Mouse (Mus musculus): ENCODE results near the gene Slc47a1. TPM values are rescaled to one million over a fixed set of nuclear protein-coding genes. Genes with fewer than 3 reads are reported as not detected.
A peak's percentile ranks its signal among the peaks of the same experiment; 100 is the strongest.

Slc47a1 gene
- polyA plus RNA-seq, 1 experiment from 2014 or later: 3.8 TPM

DNA sequence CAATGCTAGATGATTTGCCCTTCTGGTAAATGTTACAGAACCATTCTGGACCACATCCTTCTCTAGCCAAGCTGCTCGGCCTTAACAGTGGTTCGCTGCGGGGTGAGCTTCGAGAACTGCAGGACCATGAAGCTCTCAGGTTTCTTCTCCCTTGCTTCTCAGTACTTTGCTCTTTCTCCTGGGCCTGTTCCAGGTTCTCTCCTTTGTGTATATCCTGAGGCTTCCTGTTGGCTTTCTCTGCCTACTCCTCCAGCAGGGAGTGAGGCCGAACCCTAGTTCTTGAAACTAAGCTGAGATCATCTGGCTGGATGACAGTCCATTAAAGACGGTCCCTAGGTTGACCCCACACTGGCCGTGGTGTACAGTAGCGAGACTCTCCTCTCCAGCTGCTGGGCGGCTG, 21.5 kb downstream of the Slc47a1 start:
- WGBS: 61% methylated on average over 9 of the region's 9 CpGs
- no peak overlapping the region for H3K4me3 ChIP-seq (replicated peaks; ENCODE audit: low read length)
- no peaks in the 10 kb centered on the region for H3K27me3 ChIP-seq (ENCODE audit: control insufficient read depth, insufficient read depth, low read length)
- no peaks in the 10 kb centered on the region for H3K4me1 ChIP-seq (ENCODE audit: control insufficient read depth, insufficient read depth, low read length)
- H3K9ac ChIP-seq (ENCODE audit: low read length): no peak overlapping the region
- ATAC-seq (ENCODE audit: insufficient read depth, low FRiP score): no peak
- no peak overlapping the region for H3K27ac ChIP-seq (ENCODE audit: low read length)
- no peak overlapping the region for H3K4me2 ChIP-seq (ENCODE audit: low read depth, low read length)
- H3K9me3 ChIP-seq (replicated peaks; ENCODE audit: control insufficient read depth, low read length): no peaks in the 10 kb centered on the region
- H3K36me3 ChIP-seq (ENCODE audit: control insufficient read depth, insufficient read depth, low read length): no peaks in the 10 kb centered on the region

DNA sequence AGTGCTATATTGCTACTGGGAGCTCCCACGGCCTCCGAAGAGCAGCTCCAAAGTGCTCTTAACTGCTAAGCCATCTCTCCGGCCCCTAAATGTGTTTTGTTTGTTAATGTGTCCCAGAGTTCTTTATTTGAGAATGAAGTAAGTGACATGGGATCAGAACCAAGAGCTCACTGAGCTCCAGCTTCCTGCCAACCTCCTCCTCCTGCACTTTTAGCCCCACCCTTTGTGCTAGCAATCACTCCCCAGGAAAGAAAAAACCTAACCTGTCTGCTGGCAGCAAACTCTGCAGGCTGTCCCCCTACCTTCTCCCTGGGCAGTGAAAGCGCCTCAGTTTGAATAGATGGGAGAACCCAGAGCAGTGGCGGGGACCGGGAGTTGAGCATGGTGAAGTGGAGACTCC, 22.0 kb downstream of the Slc47a1 start:
- H3K36me3 ChIP-seq (ENCODE audit: control insufficient read depth, insufficient read depth, low read length): no peaks in the 10 kb centered on the region
- no peaks in the 10 kb centered on the region for H3K27me3 ChIP-seq (ENCODE audit: control insufficient read depth, insufficient read depth, low read length)
- no peaks in the 10 kb centered on the region for H3K4me1 ChIP-seq (ENCODE audit: control insufficient read depth, insufficient read depth, low read length)
- WGBS: 59% methylated on average over 6 of the region's 6 CpGs
- no peak overlapping the region for H3K4me3 ChIP-seq (replicated peaks; ENCODE audit: low read length)
- H3K27ac ChIP-seq (ENCODE audit: low read length): no peak overlapping the region
- no peak for ATAC-seq (ENCODE audit: insufficient read depth, low FRiP score)
- H3K9me3 ChIP-seq (replicated peaks; ENCODE audit: control insufficient read depth, low read length): no peaks in the 10 kb centered on the region
- no peak overlapping the region for H3K4me2 ChIP-seq (ENCODE audit: low read depth, low read length)
- no peak overlapping the region for H3K9ac ChIP-seq (ENCODE audit: low read length)

DNA sequence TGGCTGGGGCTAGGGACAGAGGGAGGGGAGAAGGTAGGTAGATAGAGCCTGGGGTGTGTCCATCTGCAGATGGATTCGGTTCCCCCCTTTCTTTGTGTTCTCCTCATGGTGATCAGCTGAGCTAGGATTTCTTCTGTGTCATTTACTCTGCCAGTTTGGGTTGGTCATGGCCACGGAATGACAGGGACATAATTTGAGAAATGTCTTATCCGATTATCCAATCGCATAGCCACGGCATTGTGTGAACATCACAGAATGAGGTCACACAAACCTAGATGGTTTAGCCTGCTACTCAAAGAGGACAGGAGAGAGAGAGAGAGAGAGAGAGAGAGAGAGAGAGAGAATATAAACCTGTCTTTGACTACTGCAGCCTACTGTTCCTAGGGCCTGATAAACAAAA, 22.8 kb downstream of the Slc47a1 start:
- Histone ChIP-seq H3K27me3 (ENCODE audit: control insufficient read depth, insufficient read depth, low read length) (no peaks in the 10 kb centered on the region), H3K9me3 (replicated peaks; ENCODE audit: control insufficient read depth, low read length) (no peaks in the 10 kb centered on the region), H3K27ac (ENCODE audit: low read length) (no peak overlapping the region), H3K4me3 (replicated peaks; ENCODE audit: low read length) (no peak overlapping the region), H3K4me1 (ENCODE audit: control insufficient read depth, insufficient read depth, low read length) (no peaks in the 10 kb centered on the region), H3K9ac (ENCODE audit: low read length) (no peak overlapping the region), H3K4me2 (ENCODE audit: low read depth, low read length) (no peak overlapping the region), H3K36me3 (ENCODE audit: control insufficient read depth, insufficient read depth, low read length) (no peaks in the 10 kb centered on the region)
- ATAC-seq (ENCODE audit: insufficient read depth, low FRiP score): no peak
- 82% methylated on average over 5 of the region's 5 CpGs for WGBS

DNA sequence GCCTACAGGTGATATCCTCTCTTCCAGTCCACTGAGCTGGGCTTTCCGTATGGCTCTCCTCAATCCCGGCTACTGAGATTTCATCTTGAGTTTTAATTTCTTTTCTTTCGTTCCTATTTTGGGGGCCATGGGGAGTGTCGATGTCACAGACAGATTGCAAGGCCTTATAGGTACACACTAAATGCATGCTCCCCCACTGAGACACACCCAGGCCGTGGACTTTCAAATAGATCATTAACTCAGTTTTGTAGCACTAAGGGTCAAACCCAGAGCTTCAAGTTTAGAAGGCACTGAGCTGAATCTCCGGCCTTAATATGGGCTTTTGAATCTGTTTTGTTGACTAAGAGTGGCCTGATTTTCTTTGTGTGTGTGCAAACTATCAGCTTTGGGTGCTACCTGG, 23.8 kb downstream of the Slc47a1 start:
- H3K27ac ChIP-seq (ENCODE audit: low read length): no peak overlapping the region
- H3K36me3 ChIP-seq (ENCODE audit: control insufficient read depth, insufficient read depth, low read length): no peaks in the 10 kb centered on the region
- H3K4me3 ChIP-seq (replicated peaks; ENCODE audit: low read length): no peak overlapping the region
- H3K9ac ChIP-seq (ENCODE audit: low read length): no peak overlapping the region
- no peak overlapping the region for H3K4me2 ChIP-seq (ENCODE audit: low read depth, low read length)
- WGBS: 68% methylated on average over 6 of the region's 6 CpGs
- no peaks in the 10 kb centered on the region for H3K9me3 ChIP-seq (replicated peaks; ENCODE audit: control insufficient read depth, low read length)
- no peak for ATAC-seq (ENCODE audit: insufficient read depth, low FRiP score)
- H3K27me3 ChIP-seq (ENCODE audit: control insufficient read depth, insufficient read depth, low read length): no peaks in the 10 kb centered on the region
- H3K4me1 ChIP-seq (ENCODE audit: control insufficient read depth, insufficient read depth, low read length): no peaks in the 10 kb centered on the region

DNA sequence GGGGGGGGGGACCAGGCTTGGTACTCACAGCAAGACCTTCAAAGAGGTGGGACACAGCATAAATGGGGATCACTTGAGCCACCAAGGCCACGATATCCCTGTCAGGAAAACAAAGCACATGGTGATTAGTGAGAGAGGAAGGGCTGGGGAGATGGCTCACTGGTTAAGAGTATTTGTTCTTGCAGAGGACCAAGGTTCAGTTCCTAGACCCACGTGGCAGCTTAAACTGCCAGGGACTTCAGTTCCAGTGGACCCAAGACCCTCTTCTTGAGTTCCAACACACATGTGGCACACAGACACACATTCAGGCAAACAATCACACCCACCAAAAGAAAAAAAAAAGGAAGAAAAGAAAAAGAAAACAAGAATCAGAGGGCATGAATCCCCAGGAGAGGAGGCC, 25.1 kb downstream of the Slc47a1 start:
- no peaks in the 10 kb centered on the region for H3K9me3 ChIP-seq (replicated peaks; ENCODE audit: control insufficient read depth, low read length)
- H3K27ac ChIP-seq (ENCODE audit: low read length): no peak overlapping the region

DNA sequence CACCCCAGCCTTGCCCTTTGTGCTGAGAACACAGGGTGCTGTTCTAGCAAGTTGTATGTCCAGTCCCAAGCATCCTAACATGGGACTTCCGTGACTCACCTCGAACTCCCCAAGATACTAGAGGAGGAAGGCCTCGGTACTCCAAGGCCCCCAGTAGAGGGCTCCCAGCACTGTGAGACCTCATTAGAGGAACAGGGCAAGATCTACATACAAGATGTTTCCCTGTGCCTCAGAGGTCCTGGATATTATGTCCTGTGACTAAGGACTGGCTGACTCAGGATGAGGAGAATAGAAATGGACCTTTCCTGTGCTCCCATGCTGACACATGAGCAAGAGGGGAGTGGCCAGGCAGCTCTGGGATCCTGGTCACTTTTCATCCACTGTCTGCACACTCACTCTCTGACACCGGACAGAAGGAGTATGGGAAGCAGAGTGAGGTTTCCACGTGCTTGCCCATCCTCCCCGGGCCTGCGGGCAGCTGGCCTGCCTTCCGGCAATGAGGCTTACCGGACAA, 25.9 kb downstream of the Slc47a1 start:
- no peak overlapping the region for H3K27ac ChIP-seq (ENCODE audit: low read length)
- H3K27me3 ChIP-seq (ENCODE audit: control insufficient read depth, insufficient read depth, low read length): no peaks in the 10 kb centered on the region
- ATAC-seq (ENCODE audit: insufficient read depth, low FRiP score): peak; percentile 32; the same call in 1 of the 2 replicates
- H3K4me3 ChIP-seq (replicated peaks; ENCODE audit: low read length): no peak overlapping the region
- no peak overlapping the region for H3K9ac ChIP-seq (ENCODE audit: low read length)
- no peaks in the 10 kb centered on the region for H3K9me3 ChIP-seq (replicated peaks; ENCODE audit: control insufficient read depth, low read length)
- H3K4me1 ChIP-seq (ENCODE audit: control insufficient read depth, insufficient read depth, low read length): no peaks in the 10 kb centered on the region
- no peak overlapping the region for H3K4me2 ChIP-seq (ENCODE audit: low read depth, low read length)
- 50% methylated on average over 9 of the region's 9 CpGs for WGBS
- H3K36me3 ChIP-seq (ENCODE audit: control insufficient read depth, insufficient read depth, low read length): no peaks in the 10 kb centered on the region

More for the DNA sequence above, 25.1 kb downstream of the Slc47a1 start:
- Histone ChIP-seq H3K4me3 (replicated peaks; ENCODE audit: low read length) (no peak overlapping the region), H3K4me2 (ENCODE audit: low read depth, low read length) (no peak overlapping the region), H3K27me3 (ENCODE audit: control insufficient read depth, insufficient read depth, low read length) (no peaks in the 10 kb centered on the region), H3K9ac (ENCODE audit: low read length) (no peak overlapping the region), H3K36me3 (ENCODE audit: control insufficient read depth, insufficient read depth, low read length) (no peaks in the 10 kb centered on the region), H3K4me1 (ENCODE audit: control insufficient read depth, insufficient read depth, low read length) (no peaks in the 10 kb centered on the region)
- 79% methylated on average over 2 of the region's 2 CpGs for WGBS
- ATAC-seq (ENCODE audit: insufficient read depth, low FRiP score): no peak

DNA sequence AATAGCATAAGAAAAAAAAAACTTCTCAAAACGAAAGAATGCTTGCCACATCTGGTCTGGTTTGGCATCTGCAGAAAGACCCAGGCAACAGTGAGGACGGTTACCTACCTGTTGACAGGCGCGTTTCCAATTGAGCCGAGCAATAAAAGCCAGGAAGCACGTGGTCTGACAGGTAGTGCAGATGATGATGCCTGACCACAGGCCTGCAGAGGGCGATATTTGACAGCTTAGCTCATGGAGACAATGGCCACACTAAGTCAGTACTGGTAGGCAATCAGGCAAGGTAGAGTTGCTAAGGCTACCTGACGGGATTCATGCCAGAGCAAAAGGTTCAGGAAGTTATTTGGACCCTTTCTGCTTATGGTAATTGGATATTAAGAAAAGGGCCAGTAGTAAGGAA, 28.8 kb downstream of the Slc47a1 start:
- 8% methylated on average over 8 of the region's 8 CpGs for WGBS
- no peaks in the 10 kb centered on the region for H3K9me3 ChIP-seq (replicated peaks; ENCODE audit: control insufficient read depth, low read length)
- H3K4me1 ChIP-seq (ENCODE audit: control insufficient read depth, insufficient read depth, low read length): no peaks in the 10 kb centered on the region
- no peak overlapping the region for H3K4me2 ChIP-seq (ENCODE audit: low read depth, low read length)
- no peak overlapping the region for H3K9ac ChIP-seq (ENCODE audit: low read length)
- H3K4me3 ChIP-seq (replicated peaks; ENCODE audit: low read length): no peak overlapping the region
- peak; percentile 81; the same call in 1 of the 2 replicates for ATAC-seq (ENCODE audit: insufficient read depth, low FRiP score)
- H3K36me3 ChIP-seq (ENCODE audit: control insufficient read depth, insufficient read depth, low read length): no peaks in the 10 kb centered on the region
- H3K27ac ChIP-seq (ENCODE audit: low read length): no peak overlapping the region
- no peaks in the 10 kb centered on the region for H3K27me3 ChIP-seq (ENCODE audit: control insufficient read depth, insufficient read depth, low read length)

DNA sequence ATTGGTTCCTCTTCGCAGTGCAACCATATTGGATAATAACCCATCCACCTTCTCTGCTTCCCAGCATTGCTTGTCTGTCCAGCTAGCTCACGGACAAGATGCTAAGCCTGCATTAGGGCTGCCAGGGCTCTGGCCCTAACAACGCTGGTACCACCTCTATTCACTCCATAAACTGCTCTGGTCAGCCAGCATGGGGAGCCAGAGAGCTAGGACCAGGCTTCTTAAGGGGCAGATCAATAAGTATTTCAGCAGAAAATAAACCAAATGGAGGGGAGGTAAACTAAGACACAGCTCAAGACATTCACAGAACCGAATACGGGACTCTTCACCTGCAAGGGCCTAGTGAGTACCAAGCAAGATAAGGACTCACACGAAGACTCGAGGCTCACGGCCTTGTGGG, 32.0 kb downstream of the Slc47a1 start:
- Histone ChIP-seq H3K9ac (ENCODE audit: low read length) (no peak overlapping the region), H3K27me3 (ENCODE audit: control insufficient read depth, insufficient read depth, low read length) (peaks cover 25% of the 10 kb centered on the region), H3K27ac (ENCODE audit: low read length) (no peak overlapping the region), H3K4me3 (replicated peaks; ENCODE audit: low read length) (no peak overlapping the region), H3K36me3 (ENCODE audit: control insufficient read depth, insufficient read depth, low read length) (no peaks in the 10 kb centered on the region), H3K9me3 (replicated peaks; ENCODE audit: control insufficient read depth, low read length) (no peaks in the 10 kb centered on the region), H3K4me1 (ENCODE audit: control insufficient read depth, insufficient read depth, low read length) (peaks cover 6% of the 10 kb centered on the region), H3K4me2 (ENCODE audit: low read depth, low read length) (no peak overlapping the region)
- WGBS: 56% methylated on average over 8 of the region's 8 CpGs
- ATAC-seq (ENCODE audit: insufficient read depth, low FRiP score): no peak

DNA sequence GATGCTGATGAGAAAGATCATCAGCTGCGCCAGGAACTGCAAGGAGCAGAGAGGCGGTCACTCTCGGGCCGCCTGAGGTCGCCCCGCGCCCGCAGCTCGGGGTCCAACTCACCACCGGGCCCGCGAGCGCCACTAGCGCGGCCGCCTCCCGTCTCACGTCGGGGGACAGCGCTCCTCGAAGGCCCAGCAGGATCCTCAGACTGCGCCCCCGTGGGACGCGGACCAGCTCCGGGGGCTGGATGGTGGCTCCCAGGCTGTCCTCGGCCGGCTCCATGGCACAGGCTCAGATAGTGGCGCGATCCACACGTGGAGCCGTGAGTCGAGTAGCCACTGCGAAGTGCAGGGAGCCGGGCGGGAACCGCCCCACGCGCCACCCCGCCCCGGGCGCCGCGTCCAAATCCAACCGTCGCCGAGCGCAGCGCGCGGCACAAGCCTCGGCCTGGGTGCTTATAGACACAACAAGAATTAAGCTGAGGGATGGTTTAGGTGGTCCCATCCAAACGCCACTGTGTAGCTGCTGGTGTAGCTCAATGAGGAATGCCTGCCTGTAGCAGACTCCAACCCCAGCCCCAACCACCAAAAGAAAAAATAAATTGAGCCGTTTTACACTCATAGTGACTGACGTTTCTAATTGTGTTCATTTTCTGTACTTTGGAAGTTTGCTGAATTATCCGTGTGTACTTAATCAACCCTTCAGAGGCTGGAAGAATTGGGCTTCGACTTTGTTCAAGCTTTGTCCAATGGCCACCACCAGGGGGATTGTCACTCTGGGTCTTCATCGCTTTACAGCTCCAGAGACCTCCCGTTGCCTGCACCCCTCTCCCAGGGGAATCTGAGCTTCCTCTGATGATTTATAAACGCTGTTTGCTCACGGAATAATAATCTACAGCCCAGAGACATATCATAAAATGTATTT, 35.4 kb downstream of the Slc47a1 start, which contains the start of gene Slc47a2:
TSS of gene Slc47a2 (minus strand) at position 356 of the 916 bp plus-strand sequence.
- H3K4me3 ChIP-seq (replicated peaks; ENCODE audit: low read length): peak within 1 kb of the TSS; percentile 38
- peaks cover 6% of the 10 kb centered on the region for H3K4me1 ChIP-seq (ENCODE audit: control insufficient read depth, insufficient read depth, low read length)
- WGBS: 3% methylated on average over 61 of the region's 61 CpGs
- H3K27me3 ChIP-seq (ENCODE audit: control insufficient read depth, insufficient read depth, low read length): peaks cover 30% of the 10 kb centered on the region
- H3K36me3 ChIP-seq (ENCODE audit: control insufficient read depth, insufficient read depth, low read length): no peaks in the 10 kb centered on the region
- no peaks in the 10 kb centered on the region for H3K9me3 ChIP-seq (replicated peaks; ENCODE audit: control insufficient read depth, low read length)
- no peak within 1 kb of the TSS for H3K27ac ChIP-seq (ENCODE audit: low read length)
- H3K9ac ChIP-seq (ENCODE audit: low read length): peak within 1 kb of the TSS; percentile 52
- H3K4me2 ChIP-seq (ENCODE audit: low read depth, low read length): peak within 1 kb of the TSS; percentile 59
- no peak for ATAC-seq (ENCODE audit: insufficient read depth, low FRiP score)
